Mouse (Mus musculus) olfactory bulb, adult 2 months (tissue): ENCODE measurements around the gene Fto.

Source experiments
- CTCF ChIP-seq: fragments of 200-500 bp; IDR thresholded peaks from 2 replicates; pipeline ENCODE4 v1.5.1; 2012; ENCODE audit warnings: low read depth, mild to moderate bottlenecking, low read length, moderate library complexity; ENCODE audit not compliant: insufficient read depth
- POLR2A ChIP-seq: fragments of 200-500 bp; IDR thresholded peaks from 2 replicates; pipeline ENCODE4 v1.6.1; 2012; ENCODE audit warnings: mild to moderate bottlenecking, low read depth, low read length, moderate library complexity; ENCODE audit not compliant: insufficient read depth

DNA sequence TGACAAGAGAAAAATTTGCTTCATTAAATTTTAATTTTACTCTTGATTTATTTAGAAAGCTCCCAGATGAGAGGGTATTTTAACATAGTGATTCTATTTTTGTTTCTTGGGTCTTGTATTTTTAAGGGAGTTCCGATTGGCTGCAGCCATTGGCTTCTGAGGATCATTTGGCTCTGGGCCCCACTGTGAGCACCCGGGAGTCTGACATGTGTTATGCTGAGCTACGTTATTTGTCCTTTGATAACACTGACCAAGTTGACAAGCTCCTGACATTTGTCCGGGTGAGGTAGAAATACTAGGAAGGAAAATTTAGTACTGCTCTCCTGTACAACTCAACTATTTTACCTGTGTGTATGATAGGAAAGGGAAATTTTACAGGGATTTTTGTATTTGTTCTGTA, 58.7 kb downstream of the Fto start:
- TF ChIP-seq POLR2A = no peak
- TF ChIP-seq CTCF = no peak
